Mouse (Mus musculus) thymus, adult 2 months (tissue): ENCODE results near the gene Cyp3a13.

Experiments
- CTCF ChIP-seq: fragments of 200-500 bp; IDR thresholded peaks from 2 replicates; pipeline ENCODE4 v1.5.1; 2012; ENCODE audit warnings: mild to moderate bottlenecking, control low read depth, low read length, moderate library complexity, borderline replicate concordance; ENCODE audit not compliant: control insufficient read depth, poor library complexity, insufficient read depth; ENCODE audit errors: extremely low read depth
- POLR2A ChIP-seq: fragments of 200-500 bp; IDR thresholded peaks from 2 replicates; pipeline ENCODE4 v1.6.1; 2012; ENCODE audit warnings: mild to moderate bottlenecking, low read length, control low read depth, moderate library complexity; ENCODE audit not compliant: control insufficient read depth, poor library complexity, insufficient read depth; ENCODE audit errors: extremely low read depth

DNA sequence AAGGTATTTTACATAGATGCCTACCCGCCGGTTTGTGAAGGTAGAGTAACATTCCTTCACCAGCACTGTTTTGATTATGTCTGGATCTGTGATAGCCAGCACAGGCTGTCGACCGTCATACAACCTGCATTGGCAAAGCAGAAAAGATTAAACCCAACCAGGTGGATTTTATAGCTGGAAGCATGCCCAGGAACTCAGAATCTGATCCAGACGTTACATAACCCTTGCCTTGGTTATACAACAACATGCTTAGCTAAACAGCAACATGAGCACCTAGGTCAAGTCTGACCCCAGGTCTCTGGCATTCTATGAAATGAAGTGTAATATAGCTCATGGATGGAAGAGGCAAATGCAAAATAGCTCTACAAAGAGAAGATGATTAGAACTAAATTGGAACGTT is 5.9 kb downstream of the Cyp3a13 start:
- TF ChIP-seq CTCF: no peak
- no peak for TF ChIP-seq POLR2A
